Mouse (Mus musculus) limb, embryonic 11.5 days (tissue): ENCODE results near the gene Lrrc1. TPM values are rescaled to one million over a fixed set of nuclear protein-coding genes. Genes with fewer than 3 reads are reported as not detected.

ENCODE experiments used
- ATAC-seq: fragments of 200-750 bp; cut with Nextera tagmentation; 2 replicates; pipeline ENCODE4 v1.8.0; 2017; ENCODE audit warnings: low read depth; ENCODE audit not compliant: insufficient number of reproducible peaks, low FRiP score, low TSS enrichment
- DNase-seq: peaks from one replicate; pipeline ENCODE4 v3.0.0-alpha.2; 2015; ENCODE audit warnings: low spot score
- H3K27ac ChIP-seq: fragments of 300-500 bp; sonication (generic); replicated peaks from 2 replicates; pipeline ENCODE4 v1.5.1; 2014; ENCODE audit warnings: low read depth, mild to moderate bottlenecking, low read length
- H3K27me3 ChIP-seq: fragments of 300-500 bp; sonication (generic); 2 replicates; pipeline ENCODE4 v1.6.1; 2014; ENCODE audit warnings: mild to moderate bottlenecking, low read length, mixed read lengths; ENCODE audit not compliant: control insufficient read depth, insufficient read depth
- H3K36me3 ChIP-seq: fragments of 300-500 bp; sonication (generic); 2 replicates; pipeline ENCODE4 v1.6.1; 2014; ENCODE audit warnings: mild to moderate bottlenecking, low read length, moderate library complexity, mixed read lengths; ENCODE audit not compliant: control insufficient read depth, insufficient read depth
- H3K4me1 ChIP-seq: fragments of 300-500 bp; sonication (generic); 2 replicates; pipeline ENCODE4 v1.6.1; 2014; ENCODE audit warnings: low read length, mixed read lengths; ENCODE audit not compliant: control insufficient read depth, insufficient read depth
- H3K4me2 ChIP-seq: fragments of 300-500 bp; sonication (generic); 2 replicates; pipeline ENCODE4 v1.6.1; 2014; ENCODE audit warnings: low read depth, mild to moderate bottlenecking, moderate library complexity; ENCODE audit not compliant: severe bottlenecking
- H3K4me3 ChIP-seq: fragments of 300-500 bp; sonication (generic); 2 replicates; pipeline ENCODE4 v1.5.1; 2014; ENCODE audit warnings: low read depth, low read length
- H3K9ac ChIP-seq: fragments of 300-500 bp; sonication (generic); 2 replicates; pipeline ENCODE4 v1.6.1; 2014; ENCODE audit warnings: mild to moderate bottlenecking, low read length
- H3K9me3 ChIP-seq: fragments of 300-500 bp; sonication (generic); 2 replicates; pipeline ENCODE4 v1.6.1; 2016; ENCODE audit warnings: low read length; ENCODE audit not compliant: control insufficient read depth
- WGBS: fragments of 180-500 bp; shearing (Covaris S2); extraction: QIAGEN DNeasy Blood & Tissue Kit; methylation state at CpG from one replicate; pipeline ENCODE4 v1.1.7; 2014; 5-methylcytosine and 5-hydroxymethylcytosine counted together
- polyA plus RNA-seq: library from polyadenylated mRNA; unstranded; fragments of >200 nt; fragmentation: Nextera tagmentation; extraction: Ambion mirVana; gene quantifications from 2 replicates; pipeline ENCODE4 v1.2.1, GENCODE M21; 2014

Gene Lrrc1
- polyA plus RNA-seq, 1 experiment from 2014 or later = 7.1 TPM

DNA sequence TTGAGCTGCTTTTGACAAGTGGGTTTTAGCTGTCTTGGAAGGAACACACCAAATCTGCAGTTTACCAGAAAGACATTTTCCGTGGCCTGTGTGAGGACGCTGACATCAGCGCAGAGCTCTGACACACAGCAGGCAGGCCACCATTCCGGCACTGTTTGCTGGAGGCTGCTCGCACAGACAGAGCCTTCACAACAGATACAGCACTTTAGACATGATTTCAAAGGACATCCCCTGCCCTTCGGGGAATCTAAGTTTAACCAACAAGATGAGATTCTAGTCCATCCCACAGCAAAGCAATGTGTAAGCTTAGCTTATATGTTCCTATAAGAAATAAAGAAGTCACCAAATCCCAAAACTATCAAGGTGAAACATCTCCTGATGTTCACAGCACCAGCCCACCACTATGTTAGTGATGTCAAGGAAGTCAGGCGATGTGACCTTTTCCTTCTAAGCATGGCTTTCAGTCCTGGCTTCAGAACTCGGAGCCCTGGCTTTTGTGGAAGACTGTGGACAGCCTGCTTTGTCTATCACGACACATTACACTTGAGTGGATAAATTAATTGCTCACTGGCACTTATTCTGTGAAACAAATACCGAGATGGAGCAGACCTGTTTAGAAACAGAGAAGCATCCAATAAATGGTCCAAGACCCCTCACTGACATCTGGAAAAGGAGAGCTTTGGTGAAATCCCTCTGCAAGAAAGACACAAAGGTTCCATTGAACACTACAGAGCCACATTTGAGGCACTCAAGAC is 66.3 kb downstream of the Lrrc1 start:
- ATAC-seq (no peak), DNase-seq (no peak)
- H3K4me1 ChIP-seq = no peaks in the 10 kb centered on the region
- H3K27ac ChIP-seq = no peak overlapping the region
- no peak overlapping the region for H3K4me3 ChIP-seq
- H3K27me3 ChIP-seq = no peaks in the 10 kb centered on the region
- no peaks in the 10 kb centered on the region for H3K9me3 ChIP-seq
- H3K9ac ChIP-seq = no peak overlapping the region
- no peaks in the 10 kb centered on the region for H3K36me3 ChIP-seq
- WGBS = 87% methylated on average over 10 of the region's 10 CpGs
- H3K4me2 ChIP-seq = no peak overlapping the region

- no peak overlapping the region for H3K4me3 ChIP-seq
- no peaks in the 10 kb centered on the region for H3K4me1 ChIP-seq
- H3K9ac ChIP-seq = no peak overlapping the region
- ATAC-seq = no peak
- H3K9me3 ChIP-seq = no peaks in the 10 kb centered on the region
- H3K36me3 ChIP-seq = no peaks in the 10 kb centered on the region
- no peak for DNase-seq
- WGBS = 92% methylated on average over 4 of the region's 4 CpGs
- no peak overlapping the region for H3K4me2 ChIP-seq
- H3K27me3 ChIP-seq = no peaks in the 10 kb centered on the region
- H3K27ac ChIP-seq = no peak overlapping the region
These were observed 70.1 kb downstream of the Lrrc1 start for GRCm38 (mm10) chr9:77474535-77474934.

- H3K27me3 ChIP-seq = no peaks in the 10 kb centered on the region
- H3K27ac ChIP-seq = no peak overlapping the region
- H3K4me2 ChIP-seq = no peak overlapping the region
- H3K9ac ChIP-seq = no peak overlapping the region
- ATAC-seq (no peak), DNase-seq (no peak)
- WGBS = 65% methylated on average over 8 of the region's 8 CpGs
- H3K4me1 ChIP-seq = no peaks in the 10 kb centered on the region
- no peak overlapping the region for H3K4me3 ChIP-seq
- H3K36me3 ChIP-seq = no peaks in the 10 kb centered on the region
- no peaks in the 10 kb centered on the region for H3K9me3 ChIP-seq
These were observed 72.1 kb downstream of the Lrrc1 start for GRCm38 (mm10) chr9:77472557-77472956.

DNA sequence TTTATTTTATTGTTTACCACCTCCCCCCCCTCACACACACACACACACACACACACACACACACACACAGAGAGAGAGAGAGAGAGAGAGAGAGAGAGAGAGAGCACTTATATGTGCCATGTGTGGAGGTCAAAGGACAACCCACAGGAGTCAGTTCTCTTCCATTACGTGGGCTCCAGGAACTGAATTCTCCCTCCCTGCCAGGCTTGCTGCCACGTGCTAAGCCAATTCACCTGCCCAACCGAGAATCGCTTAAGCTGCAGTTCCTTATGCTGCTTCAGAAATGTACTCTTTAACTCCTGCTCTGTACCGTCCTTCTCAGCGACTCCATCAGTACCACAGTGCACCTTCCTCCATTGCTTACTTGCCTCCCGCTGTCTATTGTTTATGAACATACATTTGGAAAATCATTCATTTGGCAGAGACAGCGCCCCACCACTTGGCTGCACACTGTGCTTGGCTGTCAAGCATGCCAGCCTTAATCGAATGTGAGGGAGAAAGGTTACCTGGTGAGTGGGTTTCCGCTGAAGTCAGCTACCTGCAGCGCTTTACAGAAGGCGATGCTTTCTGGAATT is 72.9 kb downstream of the Lrrc1 start:
- DNase-seq = no peak
- 85% methylated on average over 12 of the region's 12 CpGs for WGBS
- H3K9ac ChIP-seq = no peak overlapping the region
- H3K9me3 ChIP-seq = no peaks in the 10 kb centered on the region
- H3K4me1 ChIP-seq = no peaks in the 10 kb centered on the region
- H3K4me2 ChIP-seq = no peak overlapping the region
- no peaks in the 10 kb centered on the region for H3K27me3 ChIP-seq
- no peak for ATAC-seq
- H3K36me3 ChIP-seq = no peaks in the 10 kb centered on the region
- no peak overlapping the region for H3K27ac ChIP-seq
- H3K4me3 ChIP-seq = no peak overlapping the region

- WGBS = 78% methylated on average over 20 of the region's 20 CpGs
- H3K9me3 ChIP-seq = no peaks in the 10 kb centered on the region
- no peak overlapping the region for H3K4me2 ChIP-seq
- DNase-seq = no peak
- H3K27me3 ChIP-seq = no peaks in the 10 kb centered on the region
- peaks cover 6% of the 10 kb centered on the region for H3K4me1 ChIP-seq
- no peak overlapping the region for H3K9ac ChIP-seq
- ATAC-seq = peak; percentile 76
- no peaks in the 10 kb centered on the region for H3K36me3 ChIP-seq
- H3K4me3 ChIP-seq = no peak overlapping the region
- H3K27ac ChIP-seq = no peak overlapping the region
These were observed 74.7 kb downstream of the Lrrc1 start for GRCm38 (mm10) chr9:77469791-77470607.

GRCm38 (mm10) chr9:77466926-77467325 is 77.7 kb downstream of the Lrrc1 start:
- Histone ChIP-seq H3K27me3 (no peaks in the 10 kb centered on the region), H3K27ac (no peak overlapping the region), H3K4me2 (no peak overlapping the region), H3K9ac (no peak overlapping the region), H3K4me3 (no peak overlapping the region), H3K9me3 (no peaks in the 10 kb centered on the region), H3K4me1 (peaks cover 13% of the 10 kb centered on the region), H3K36me3 (no peaks in the 10 kb centered on the region)
- 86% methylated on average over 5 of the region's 5 CpGs for WGBS
- no peak for DNase-seq
- no peak for ATAC-seq

- H3K27me3 ChIP-seq = no peaks in the 10 kb centered on the region
- no peak overlapping the region for H3K4me3 ChIP-seq
- H3K4me2 ChIP-seq = no peak overlapping the region
- ATAC-seq (no peak), DNase-seq (no peak)
- H3K9ac ChIP-seq = no peak overlapping the region
- no peaks in the 10 kb centered on the region for H3K36me3 ChIP-seq
- peaks cover 15% of the 10 kb centered on the region for H3K4me1 ChIP-seq
- H3K27ac ChIP-seq = no peak overlapping the region
- H3K9me3 ChIP-seq = no peaks in the 10 kb centered on the region
- WGBS = 58% methylated on average over 11 of the region's 11 CpGs
These were observed 79.3 kb downstream of the Lrrc1 start for GRCm38 (mm10) chr9:77465401-77465800.

- peaks cover 15% of the 10 kb centered on the region for H3K4me1 ChIP-seq
- no peak overlapping the region for H3K4me2 ChIP-seq
- H3K9ac ChIP-seq = no peak overlapping the region
- H3K27me3 ChIP-seq = no peaks in the 10 kb centered on the region
- no peaks in the 10 kb centered on the region for H3K36me3 ChIP-seq
- 79% methylated on average over 7 of the region's 7 CpGs for WGBS
- H3K9me3 ChIP-seq = no peaks in the 10 kb centered on the region
- DNase-seq (no peak), ATAC-seq (no peak)
- H3K4me3 ChIP-seq = no peak overlapping the region
- no peak overlapping the region for H3K27ac ChIP-seq
These were observed 80.8 kb downstream of the Lrrc1 start for GRCm38 (mm10) chr9:77463861-77464260.
